Mouse (Mus musculus): Measurements from ENCODE around the gene Khdc1c.
"Not testable (repeated sequence)": the region's sequence is repeated elsewhere in the genome, so short reads cannot be mapped to it uniquely, and the experiment has no call there.

The Khdc1c gene

GRCm38 (mm10) chr1:21368031-21368430 lies at the start of gene Khdc1c:
TSS of gene Khdc1c (plus strand) at chr1:21368331.
- DNase-seq (ENCODE audit: low spot score), result not testable (repeated sequence)

GRCm38 (mm10) chr1:21320271-21320670 lies 47.9 kb upstream of the Khdc1c start:
- DNase-seq (ENCODE audit: low spot score), result not testable (repeated sequence)

- DNase-seq (ENCODE audit: low spot score), result no peak
Measured at GRCm38 (mm10) chr1:21321656-21322055, 46.5 kb upstream of the Khdc1c start.

- no peak for DNase-seq (ENCODE audit: low spot score)
Measured at GRCm38 (mm10) chr1:21323996-21324574, 44.0 kb upstream of the Khdc1c start.

- no peak for DNase-seq (ENCODE audit: low spot score)
Measured at GRCm38 (mm10) chr1:21324633-21325032, 43.5 kb upstream of the Khdc1c start.

GRCm38 (mm10) chr1:21326733-21327132 lies 41.4 kb upstream of the Khdc1c start:
- DNase-seq (ENCODE audit: low spot score), result no peak

GRCm38 (mm10) chr1:21331161-21331560 lies 37.0 kb upstream of the Khdc1c start:
- DNase-seq (ENCODE audit: low spot score), result not testable (repeated sequence)

- DNase-seq (ENCODE audit: low spot score), result no peak
Measured at GRCm38 (mm10) chr1:21333222-21333973, 34.7 kb upstream of the Khdc1c start.

- DNase-seq (ENCODE audit: low spot score), result no peak
Measured at GRCm38 (mm10) chr1:21335836-21336235, 32.3 kb upstream of the Khdc1c start.

- DNase-seq (ENCODE audit: low spot score), result no peak
Measured at GRCm38 (mm10) chr1:21340745-21341144, 27.4 kb upstream of the Khdc1c start.

- DNase-seq (ENCODE audit: low spot score), result no peak
Measured at GRCm38 (mm10) chr1:21344253-21344652, 23.9 kb upstream of the Khdc1c start.

GRCm38 (mm10) chr1:21344752-21345151 lies 23.4 kb upstream of the Khdc1c start:
- DNase-seq (ENCODE audit: low spot score), result not testable (repeated sequence)

- DNase-seq (ENCODE audit: low spot score), result no peak
Measured at GRCm38 (mm10) chr1:21349341-21349740, 18.8 kb upstream of the Khdc1c start, which contains the start of gene Khdc1a. TSS of gene Khdc1a (plus strand) at chr1:21349641.

GRCm38 (mm10) chr1:21383256-21383655 lies 15.1 kb downstream of the Khdc1c start, which contains the start of gene Khdc1b:
TSS of gene Khdc1b (plus strand) at chr1:21383556.
- DNase-seq (ENCODE audit: low spot score), result no peak

GRCm38 (mm10) chr1:21391138-21391671 lies 23.1 kb downstream of the Khdc1c start:
- DNase-seq (ENCODE audit: low spot score), result no peak

GRCm38 (mm10) chr1:21402804-21403203 lies 34.7 kb downstream of the Khdc1c start:
- DNase-seq (ENCODE audit: low spot score), result no peak

- DNase-seq (ENCODE audit: low spot score), result no peak
Measured at GRCm38 (mm10) chr1:21407266-21407665, 39.1 kb downstream of the Khdc1c start.

GRCm38 (mm10) chr1:21411331-21412196 lies 43.4 kb downstream of the Khdc1c start:
- peak; percentile 8 for DNase-seq (ENCODE audit: low spot score)

- no peak for DNase-seq (ENCODE audit: low spot score)
Measured at GRCm38 (mm10) chr1:21412197-21412555, 44.0 kb downstream of the Khdc1c start.

GRCm38 (mm10) chr1:21419370-21419769 lies 51.2 kb downstream of the Khdc1c start:
- no peak for DNase-seq (ENCODE audit: low spot score)
